Mouse (Mus musculus) embryonic facial prominence, embryonic 14.5 days (tissue): ENCODE data around the gene Dnah7b. TPM values are rescaled to one million over a fixed set of nuclear protein-coding genes. Genes with fewer than 3 reads are reported as not detected.
"Not testable (repeated sequence)": the region's sequence is repeated elsewhere in the genome, so short reads cannot be mapped to it uniquely, and the experiment has no call there.

Source experiments
- ATAC-seq: fragments of 200-750 bp; cut with Nextera tagmentation; 2 replicates; pipeline ENCODE4 v1.8.0; 2017; ENCODE audit warnings: low read depth, moderate number of reproducible peaks, moderate TSS enrichment
- DNase-seq: peaks from one replicate; pipeline ENCODE4 v3.0.0-alpha.2; 2015; ENCODE audit warnings: low spot score
- H3K27ac ChIP-seq: fragments of 300-500 bp; sonication (generic); replicated peaks from 2 replicates; pipeline ENCODE4 v1.5.1; 2014; ENCODE audit warnings: low read depth, mild to moderate bottlenecking, low read length, moderate library complexity
- H3K27me3 ChIP-seq: fragments of 300-500 bp; sonication (generic); replicated peaks from 2 replicates; pipeline ENCODE4 v1.6.1; 2014; ENCODE audit warnings: low read length; ENCODE audit not compliant: control insufficient read depth, insufficient read depth
- H3K36me3 ChIP-seq: fragments of 300-500 bp; sonication (generic); 2 replicates; pipeline ENCODE4 v1.6.1; 2014; ENCODE audit warnings: low read length, mixed read lengths; ENCODE audit not compliant: control insufficient read depth, insufficient read depth
- H3K4me1 ChIP-seq: fragments of 300-500 bp; sonication (generic); 2 replicates; pipeline ENCODE4 v1.6.1; 2014; ENCODE audit warnings: antibody characterized with exemption, low read length; ENCODE audit not compliant: control insufficient read depth, insufficient read depth
- H3K4me2 ChIP-seq: fragments of 300-500 bp; sonication (generic); 2 replicates; pipeline ENCODE4 v1.6.1; 2014; ENCODE audit warnings: low read depth, mild to moderate bottlenecking, low read length, moderate library complexity, mixed read lengths
- H3K4me3 ChIP-seq: fragments of 300-500 bp; sonication (generic); 2 replicates; pipeline ENCODE4 v1.5.1; 2014; ENCODE audit warnings: low read depth, mild to moderate bottlenecking, low read length
- H3K9ac ChIP-seq: fragments of 300-500 bp; sonication (generic); 2 replicates; pipeline ENCODE4 v1.6.1; 2014; ENCODE audit warnings: low read depth, mild to moderate bottlenecking, low read length, moderate library complexity, mixed read lengths
- H3K9me3 ChIP-seq: fragments of 300-500 bp; sonication (generic); 2 replicates; pipeline ENCODE4 v1.6.1; 2016; ENCODE audit warnings: low read length; ENCODE audit not compliant: control insufficient read depth
- WGBS: fragments of 180-500 bp; shearing (Covaris S2); extraction: QIAGEN DNeasy Blood & Tissue Kit; methylation state at CpG from one replicate; pipeline ENCODE4 v1.1.7; 2014; 5-methylcytosine and 5-hydroxymethylcytosine counted together
- polyA plus RNA-seq: library from polyadenylated mRNA; unstranded; fragments of >200 nt; fragmentation: Nextera tagmentation; extraction: Ambion mirVana; gene quantifications from 2 replicates; pipeline ENCODE4 v1.2.1, GENCODE M21; 2014

The Dnah7b gene
- polyA plus RNA-seq, 1 experiment from 2014 or later = 1.6 TPM

DNA sequence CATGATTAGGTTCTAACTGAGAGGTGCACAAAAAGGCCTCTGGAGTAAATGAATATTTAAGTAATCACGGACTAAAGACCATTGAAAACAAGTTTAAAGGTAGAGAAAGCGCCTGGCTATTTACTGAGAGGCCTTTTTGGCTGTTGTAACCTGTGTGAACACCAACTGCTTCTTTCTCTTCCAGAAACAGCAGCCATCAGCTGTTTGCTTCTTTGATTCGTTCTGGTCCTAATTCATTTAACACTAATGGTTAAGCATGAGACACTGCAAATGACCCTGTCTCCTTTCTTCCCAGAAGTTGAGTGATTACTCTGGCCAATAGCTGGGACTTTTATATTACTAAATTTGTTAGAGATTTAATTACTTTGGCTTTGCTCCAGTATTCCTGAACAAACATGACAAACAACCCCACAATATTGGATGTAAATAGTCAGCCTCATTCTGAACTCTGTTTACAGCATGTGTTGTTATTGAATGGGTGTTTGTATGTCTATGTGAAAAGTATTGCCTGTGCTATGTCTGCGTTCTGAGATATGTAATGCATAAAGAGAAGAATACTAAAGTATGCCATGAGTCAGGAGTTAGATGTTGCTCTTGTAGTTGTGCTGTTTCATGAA, 328.7 kb downstream of the Dnah7b start:
- ATAC-seq, H3K27me3 ChIP-seq, H3K4me2 ChIP-seq, H3K4me1 ChIP-seq, H3K4me3 ChIP-seq, H3K27ac ChIP-seq, DNase-seq, H3K9ac ChIP-seq, H3K36me3 ChIP-seq, H3K9me3 ChIP-seq: not testable (repeated sequence)
- 85% methylated on average over 3 of the region's 4 CpGs for WGBS

DNA sequence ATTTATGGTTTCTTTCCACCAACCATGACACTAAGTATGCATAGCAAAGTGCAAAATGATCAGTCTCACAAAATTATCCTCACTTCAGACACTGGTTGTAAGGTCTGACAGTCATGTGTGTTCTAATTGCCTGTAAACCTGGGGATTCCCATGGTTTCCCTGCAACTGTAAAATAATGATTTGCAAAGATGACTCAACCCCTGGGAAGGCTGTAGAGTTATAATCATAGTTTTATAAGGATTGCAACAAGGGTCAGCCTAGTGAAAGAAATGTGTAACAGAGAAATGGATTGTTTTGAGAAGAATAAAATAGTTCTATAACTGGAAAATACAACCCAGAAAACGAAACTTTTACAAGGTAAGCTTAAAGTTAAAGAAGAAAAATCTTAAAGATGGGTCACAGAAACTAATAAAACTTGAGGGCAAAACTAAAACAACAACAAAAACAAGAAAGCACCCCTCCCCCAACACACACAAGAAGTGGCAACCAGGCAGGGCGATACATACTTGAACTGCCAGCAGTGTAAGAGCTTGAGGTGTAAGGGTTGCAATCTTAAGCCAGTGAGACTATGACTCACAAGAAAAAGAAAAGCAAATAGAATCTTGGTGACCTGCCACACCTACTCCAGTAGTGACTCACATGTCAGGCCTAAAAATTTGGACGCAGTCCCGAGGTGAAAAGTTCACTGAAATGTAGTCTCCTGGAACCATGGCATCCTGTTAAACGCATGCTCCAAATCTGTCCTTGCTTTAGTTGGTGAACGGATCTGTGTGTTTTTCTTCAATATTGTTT, 342.4 kb downstream of the Dnah7b start:
- Histone ChIP-seq H3K4me3 (no peak overlapping the region), H3K4me2 (no peak overlapping the region), H3K9me3 (no peaks in the 10 kb centered on the region), H3K4me1 (no peaks in the 10 kb centered on the region), H3K27me3 (no peaks in the 10 kb centered on the region), H3K36me3 (no peaks in the 10 kb centered on the region), H3K27ac (no peak overlapping the region), H3K9ac (no peak overlapping the region)
- ATAC-seq = no peak
- DNase-seq = peak; percentile 11
- 79% methylated on average over 6 of the region's 6 CpGs for WGBS

DNA sequence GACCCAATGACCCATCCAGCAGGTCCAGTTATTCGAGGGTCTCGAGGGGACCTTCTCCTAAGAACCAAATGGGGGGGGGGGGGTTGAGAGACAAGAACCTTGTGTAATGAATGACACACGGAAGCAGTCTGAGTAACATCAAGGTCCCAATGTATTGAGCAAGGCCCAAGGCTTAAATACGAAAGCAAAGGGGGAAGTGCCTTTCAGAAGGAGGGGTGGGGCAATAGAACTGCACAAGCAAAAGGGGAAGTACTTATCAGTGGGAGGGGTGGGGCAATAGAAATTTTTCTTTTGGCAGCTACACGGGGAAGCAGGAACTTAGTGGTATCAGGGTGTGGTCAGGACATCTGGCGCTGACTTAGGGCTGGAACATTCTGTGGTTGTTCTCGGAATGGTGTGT, 348.7 kb downstream of the Dnah7b start:
- 74% methylated on average over 7 of the region's 7 CpGs for WGBS
- not testable (repeated sequence) for H3K9me3 ChIP-seq, ATAC-seq, H3K27me3 ChIP-seq, H3K36me3 ChIP-seq, H3K4me3 ChIP-seq, H3K27ac ChIP-seq, DNase-seq, H3K9ac ChIP-seq, H3K4me2 ChIP-seq, H3K4me1 ChIP-seq

DNA sequence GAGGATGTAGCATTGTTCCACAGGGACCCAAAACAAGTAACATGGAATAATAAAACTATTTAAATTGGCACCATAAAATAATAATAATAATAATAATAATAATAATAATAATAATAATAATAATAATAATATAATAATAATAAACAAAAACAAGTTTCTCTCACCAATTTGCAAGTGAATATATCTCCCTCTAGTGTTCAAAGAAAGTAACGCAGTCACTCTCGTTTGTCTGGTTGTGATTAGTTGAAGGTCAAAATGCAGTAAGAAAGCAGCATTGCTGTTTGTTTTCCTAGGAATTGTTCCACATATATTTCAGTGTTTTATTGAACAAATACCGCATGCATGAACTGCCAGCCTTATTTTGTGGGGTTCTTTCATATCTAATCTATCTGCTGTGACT, 350.8 kb downstream of the Dnah7b start:
- not testable (repeated sequence) for H3K36me3 ChIP-seq, H3K4me3 ChIP-seq, ATAC-seq, H3K27me3 ChIP-seq, H3K9ac ChIP-seq, H3K4me1 ChIP-seq, H3K9me3 ChIP-seq, H3K4me2 ChIP-seq, H3K27ac ChIP-seq
- DNase-seq = peak; percentile 68
- 15% methylated on average over 3 of the region's 3 CpGs for WGBS

GRCm38 (mm10) chr1:46418966-46419365, 352.9 kb downstream of the Dnah7b start:
- H3K27me3 ChIP-seq, H3K9ac ChIP-seq, H3K4me1 ChIP-seq, H3K4me2 ChIP-seq, H3K27ac ChIP-seq, H3K4me3 ChIP-seq, DNase-seq, H3K9me3 ChIP-seq, H3K36me3 ChIP-seq: not testable (repeated sequence)
- peak; percentile 44; the same call in 1 of the 2 replicates for ATAC-seq
- WGBS = 49% methylated on average over 3 of the region's 4 CpGs

Other genes starting within 250 kb of the Dnah7b start
- not detected in 2 replicates for gene Gm5269, start 176.0 kb upstream of the Dnah7b start, polyA plus RNA-seq
- gene Slc40a1, start 139.8 kb upstream of the Dnah7b start, polyA plus RNA-seq = 37.0 and 38.1 TPM in 2 replicates